Mouse (Mus musculus) splenic B cell, adult 2 months (primary cell): ENCODE results near the gene Adamts10.

ENCODE experiments used
- DNase-seq: peaks from one replicate; pipeline ENCODE4 v3.0.0-alpha.2; 2011; ENCODE audit warnings: low read depth, low spot score
- H3K27me3 ChIP-seq: 2 replicates; pipeline ENCODE4 v1.6.1; 2012; ENCODE audit warnings: mild to moderate bottlenecking, low read length, moderate library complexity, mixed read lengths; ENCODE audit not compliant: control insufficient read depth, poor library complexity, insufficient read depth, severe bottlenecking
- H3K36me3 ChIP-seq: 2 replicates; pipeline ENCODE4 v1.6.1; 2012; ENCODE audit warnings: mild to moderate bottlenecking, low read length, moderate library complexity, mixed read lengths; ENCODE audit not compliant: control insufficient read depth, poor library complexity, insufficient read depth, severe bottlenecking

Gene Adamts10

DNA sequence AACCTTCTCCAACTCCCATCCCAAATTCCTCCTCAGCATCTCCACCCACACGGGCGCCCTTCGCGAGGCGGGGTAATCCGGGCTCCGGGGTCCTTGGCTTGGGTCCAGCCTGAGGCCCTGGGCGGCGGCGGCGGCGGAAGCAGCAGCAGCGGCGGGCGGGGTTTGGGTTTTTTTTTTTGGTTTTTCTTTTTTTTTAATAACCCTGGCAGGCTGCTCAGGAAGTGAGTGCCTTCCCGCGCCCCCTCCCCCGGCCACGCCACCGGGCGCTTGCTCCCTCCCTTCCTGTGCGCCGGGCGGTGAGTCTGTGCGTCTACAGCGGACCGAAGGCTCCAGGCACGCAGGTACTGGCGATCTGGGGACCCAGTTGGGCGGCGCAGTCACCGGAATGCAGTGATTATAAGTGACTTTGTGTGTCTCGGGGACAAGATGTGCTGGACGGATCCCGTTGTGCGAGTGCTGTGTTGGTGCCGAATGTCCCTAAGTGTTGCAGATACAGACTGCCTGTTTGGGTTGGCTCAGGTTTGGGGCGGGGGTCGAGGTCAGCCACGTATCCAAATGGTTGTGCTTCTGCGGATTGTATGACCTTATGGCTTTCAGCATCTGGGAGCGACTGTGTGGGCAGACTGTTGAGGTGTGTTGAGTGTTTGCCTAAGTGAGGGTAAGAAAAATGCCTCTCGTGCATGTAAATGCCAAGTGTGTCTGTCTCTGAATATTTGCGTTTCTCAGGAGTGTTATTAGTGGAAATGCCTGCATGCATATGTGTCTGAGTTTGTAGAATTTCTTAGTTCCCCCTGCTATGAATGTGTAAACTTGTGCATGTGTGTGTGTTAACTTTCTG lies at the start of gene Adamts10:
Gene Adamts10, plus strand, starts transcription at position 287 of the 838 bp plus-strand sequence.
- peak; percentile 77 for DNase-seq
- peaks cover 2% of the 10 kb centered on the region; the same call in 1 of the 2 replicates for H3K36me3 ChIP-seq
- H3K27me3 ChIP-seq, result no peaks in the 10 kb centered on the region

DNA sequence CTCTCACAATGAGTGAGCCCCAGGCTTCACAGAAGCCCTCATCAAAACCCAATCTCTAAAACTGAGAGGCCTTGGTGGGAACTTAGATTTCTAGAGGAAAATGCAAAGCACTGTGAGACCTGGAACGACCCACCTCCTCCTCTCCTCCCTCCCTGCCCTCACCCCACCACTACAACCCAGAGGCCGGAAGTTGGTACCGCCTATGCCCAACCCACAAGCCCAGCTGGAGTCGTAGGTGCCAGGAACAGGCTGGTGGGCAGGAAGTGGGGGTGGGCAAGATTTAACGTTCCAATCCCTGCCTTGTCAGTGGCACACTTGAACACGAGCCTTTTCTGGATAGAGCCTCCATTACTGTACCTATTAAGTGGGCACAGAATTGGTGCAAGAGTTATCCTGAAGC lies 40.0 kb upstream of the Adamts10 start:
- Histone ChIP-seq H3K36me3 (no peaks in the 10 kb centered on the region), H3K27me3 (no peaks in the 10 kb centered on the region)
- peak; percentile 24 for DNase-seq

GRCm38 (mm10) chr17:33487211-33487610 lies 36.8 kb upstream of the Adamts10 start:
- DNase-seq, result no peak
- no peaks in the 10 kb centered on the region for H3K27me3 ChIP-seq

GRCm38 (mm10) chr17:33487652-33488051 lies 36.4 kb upstream of the Adamts10 start:
- no peak for DNase-seq
- H3K36me3 ChIP-seq, result no peaks in the 10 kb centered on the region
- H3K27me3 ChIP-seq, result no peaks in the 10 kb centered on the region

More at GRCm38 (mm10) chr17:33487211-33487610, 36.8 kb upstream of the Adamts10 start:
- no peaks in the 10 kb centered on the region for H3K36me3 ChIP-seq

DNA sequence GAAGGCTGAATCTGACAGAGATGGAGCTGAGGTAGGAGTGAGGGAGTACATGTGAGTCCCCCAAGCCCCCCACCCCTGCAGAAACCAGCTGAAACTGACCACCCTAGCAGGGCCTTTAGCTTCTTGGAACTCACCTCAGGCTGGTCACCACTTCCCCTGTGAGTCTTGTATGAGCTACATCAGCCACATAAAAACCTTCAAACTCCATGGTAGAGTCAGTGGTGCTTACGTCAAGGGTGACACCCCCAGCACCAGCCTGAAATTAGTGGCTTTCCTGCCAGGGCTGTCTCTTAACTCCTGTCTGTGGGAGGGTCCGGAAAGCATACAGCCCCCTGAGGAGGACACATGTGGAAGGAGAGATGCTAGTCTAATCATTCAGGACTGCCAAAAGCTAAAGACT lies 32.6 kb upstream of the Adamts10 start:
- DNase-seq, result no peak
- Histone ChIP-seq H3K36me3 (no peaks in the 10 kb centered on the region), H3K27me3 (no peaks in the 10 kb centered on the region)

DNA sequence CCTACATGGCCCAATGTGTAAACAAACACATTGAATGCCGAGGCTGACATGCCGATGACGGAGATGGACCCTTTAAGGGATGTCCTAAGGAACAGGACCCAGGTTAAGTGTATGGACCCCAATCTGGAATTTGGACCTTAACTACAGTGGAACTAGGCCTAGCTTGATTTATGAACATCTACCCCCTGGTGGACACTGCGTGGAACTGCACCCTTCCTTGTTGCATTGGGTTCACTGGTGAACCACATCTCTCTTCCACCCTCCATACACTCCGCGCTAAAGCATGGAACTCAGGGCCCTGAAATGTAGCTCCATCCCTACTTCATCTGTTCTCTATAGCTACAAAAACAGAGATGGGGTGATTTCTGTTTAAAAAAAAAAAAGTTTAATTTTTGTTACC lies 30.9 kb upstream of the Adamts10 start:
- Histone ChIP-seq H3K27me3 (no peaks in the 10 kb centered on the region), H3K36me3 (no peaks in the 10 kb centered on the region)
- DNase-seq, result peak; percentile 64

GRCm38 (mm10) chr17:33494586-33494985 lies 29.4 kb upstream of the Adamts10 start:
- Histone ChIP-seq H3K27me3 (no peaks in the 10 kb centered on the region), H3K36me3 (no peaks in the 10 kb centered on the region)
- DNase-seq, result no peak

- no peak for DNase-seq
- Histone ChIP-seq H3K36me3 (no peaks in the 10 kb centered on the region), H3K27me3 (no peaks in the 10 kb centered on the region)
These were observed 25.1 kb upstream of the Adamts10 start for GRCm38 (mm10) chr17:33498918-33499317.

- Histone ChIP-seq H3K27me3 (no peaks in the 10 kb centered on the region), H3K36me3 (no peaks in the 10 kb centered on the region)
- no peak for DNase-seq
These were observed 15.6 kb upstream of the Adamts10 start for GRCm38 (mm10) chr17:33508386-33508785.

- no peak for DNase-seq
- no peaks in the 10 kb centered on the region for H3K36me3 ChIP-seq
- no peaks in the 10 kb centered on the region for H3K27me3 ChIP-seq
These were observed 13.8 kb upstream of the Adamts10 start for GRCm38 (mm10) chr17:33510172-33510571.

DNA sequence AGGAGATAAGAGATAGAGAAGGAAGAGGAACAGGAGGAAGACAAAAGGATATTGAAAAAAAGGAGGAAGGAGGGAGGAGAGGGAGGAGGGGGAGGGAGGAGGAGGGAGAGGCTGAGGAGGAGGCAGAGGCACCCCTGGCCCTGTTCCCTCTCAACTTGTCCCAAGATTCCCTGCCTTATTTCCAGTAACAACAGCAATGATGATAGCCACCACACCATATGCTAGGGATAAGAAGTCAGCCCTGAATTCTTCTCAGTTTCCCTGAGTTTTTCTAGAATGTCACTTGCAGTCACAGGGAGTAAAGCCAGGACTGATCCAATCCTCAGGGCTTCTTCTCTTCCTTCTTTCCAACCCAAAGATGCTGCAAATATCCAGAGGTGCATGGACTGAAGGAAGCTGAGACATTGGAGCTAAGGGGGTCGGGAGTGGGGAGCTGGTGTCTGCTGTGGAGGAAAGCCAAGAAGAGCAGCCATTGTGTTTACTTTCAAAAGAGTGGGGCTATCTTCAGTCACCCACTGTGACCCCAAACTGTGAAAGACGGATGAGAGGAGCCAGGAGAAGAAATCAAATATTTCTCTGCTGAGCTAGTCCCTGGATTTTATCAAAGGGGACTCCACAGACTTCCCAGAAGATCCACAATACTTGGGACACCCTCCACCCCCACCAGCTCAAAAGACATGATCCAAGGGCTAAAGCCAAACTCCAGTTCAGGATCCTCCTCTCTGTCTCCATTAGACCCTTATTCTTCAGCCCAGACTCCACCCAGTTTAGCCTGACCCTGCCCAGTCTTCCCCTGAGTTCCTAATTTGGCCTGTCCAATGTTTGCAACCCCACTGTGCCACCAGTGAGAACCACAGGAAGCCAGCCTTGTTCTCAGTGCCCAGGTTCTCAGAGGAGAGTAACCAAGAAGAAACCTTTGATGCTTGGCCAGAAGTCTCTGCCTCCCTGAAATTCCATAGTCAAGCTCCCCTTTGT lies 11.3 kb upstream of the Adamts10 start:
- no peaks in the 10 kb centered on the region for H3K36me3 ChIP-seq
- DNase-seq, result no peak

DNA sequence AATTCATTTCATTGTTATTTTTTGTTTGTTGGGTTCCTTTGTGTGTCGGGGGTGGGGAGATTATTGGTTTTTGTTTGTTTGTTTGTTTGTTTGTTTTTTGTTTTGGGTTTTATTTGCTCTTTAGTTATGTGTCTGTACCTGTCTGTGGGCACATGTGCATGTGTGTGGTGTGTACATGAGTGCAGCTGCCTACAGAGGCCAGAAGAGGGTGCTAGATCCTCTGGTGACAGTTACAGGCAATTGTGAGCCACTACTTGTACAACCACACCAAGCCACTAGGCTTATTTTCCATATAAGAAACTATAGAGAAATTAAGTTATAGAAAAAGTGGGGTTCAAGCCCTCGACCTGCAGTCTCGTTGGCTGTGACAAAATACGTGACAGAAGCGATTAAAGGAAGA lies 10.1 kb upstream of the Adamts10 start:
- Histone ChIP-seq H3K27me3 (no peaks in the 10 kb centered on the region), H3K36me3 (no peaks in the 10 kb centered on the region)
- peak; percentile 39 for DNase-seq

More for the DNA sequence above, 11.3 kb upstream of the Adamts10 start:
- no peaks in the 10 kb centered on the region for H3K27me3 ChIP-seq

DNA sequence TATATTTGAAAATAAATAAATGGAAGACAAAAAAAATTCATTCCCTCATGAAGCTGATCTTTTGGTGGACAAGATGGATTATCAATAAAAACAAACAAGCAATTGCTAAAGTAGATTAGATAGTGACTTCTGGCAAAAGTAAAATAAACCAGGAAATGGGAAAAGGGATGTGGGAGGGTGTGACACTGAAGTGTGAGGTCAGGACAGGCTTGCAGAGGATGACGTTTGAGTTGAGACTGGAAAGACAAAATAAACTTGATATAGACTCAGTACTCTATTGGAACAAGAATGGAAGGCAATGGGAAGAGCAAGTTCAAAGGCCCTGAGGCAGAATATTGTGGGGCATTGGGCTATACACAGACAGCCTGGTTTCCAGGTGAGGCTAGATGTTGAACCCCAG lies 3.6 kb upstream of the Adamts10 start:
- DNase-seq, result no peak
- Histone ChIP-seq H3K27me3 (no peaks in the 10 kb centered on the region), H3K36me3 (no peaks in the 10 kb centered on the region)

- DNase-seq, result peak; percentile 10
These were observed 530 bp upstream of the Adamts10 start for GRCm38 (mm10) chr17:33523431-33523917.

More at GRCm38 (mm10) chr17:33523431-33523917, 530 bp upstream of the Adamts10 start:
- no peaks in the 10 kb centered on the region for H3K27me3 ChIP-seq
- peaks cover 2% of the 10 kb centered on the region; the same call in 1 of the 2 replicates for H3K36me3 ChIP-seq
